Mouse (Mus musculus): ENCODE results near the gene Akap12.
A peak's percentile ranks its signal among the peaks of the same experiment; 100 is the strongest.

- TF ChIP-seq CTCF (IDR thresholded peaks at IDR 0.05; ENCODE audit: low read depth, low read length) (peak; percentile 67), POLR2A (IDR thresholded peaks at IDR 0.05; ENCODE audit: borderline replicate concordance, low read depth, low read length) (no peak)
These were observed 80.4 kb downstream of the Akap12 start for GRCm38 (mm10) chr10:4346489-4347135.

All from bone marrow macrophage, adult 2 months (primary cell).